Mouse (Mus musculus) CH12.LX (cell line): ENCODE measurements around the gene Glrx2. TPM values are rescaled to one million over a fixed set of nuclear protein-coding genes. Genes with fewer than 3 reads are reported as not detected.

ENCODE experiments used
- DNase-seq: peaks from one replicate; pipeline ENCODE4 v3.0.0-alpha.2; 2013; ENCODE audit errors: extremely low read depth
- H3K27ac ChIP-seq: 2 replicates; pipeline ENCODE4 v1.5.1; 2012; ENCODE audit warnings: low read depth, mild to moderate bottlenecking, control low read depth, moderate library complexity; ENCODE audit not compliant: insufficient read depth
- H3K27me3 ChIP-seq: replicated peaks from 2 replicates; pipeline ENCODE3; 2012; ENCODE audit warnings: inconsistent platforms
- H3K36me3 ChIP-seq, 2 experiments: replicated peaks in 1 of 2; 2 replicates each; pipeline versions ENCODE3 to v1.6.1; 2012; ENCODE audit warnings: inconsistent platforms in 1 of 2, low read length in 1 of 2, mild to moderate bottlenecking in 1 of 2, mixed read lengths in 1 of 2, moderate library complexity in 1 of 2; ENCODE audit not compliant: control insufficient read depth in 1 of 2, insufficient read depth in 1 of 2
- H3K4me1 ChIP-seq, 2 experiments: 2 replicates each; pipeline ENCODE4 v1.6.1; 2012; ENCODE audit warnings: inconsistent platforms in 1 of 2, moderate library complexity in 1 of 2; ENCODE audit not compliant: insufficient read depth in 2 of 2, control insufficient read depth in 1 of 2
- H3K4me2 ChIP-seq: 2 replicates; pipeline ENCODE4 v1.6.1; 2012; ENCODE audit warnings: low read depth, mild to moderate bottlenecking, control low read depth; ENCODE audit not compliant: poor library complexity, insufficient read depth, severe bottlenecking
- H3K4me3 ChIP-seq, 3 experiments: fragments of 150-350 bp in 1 of 3; sonication (generic) in 1 of 3; replicated peaks in 1 of 3; 2 replicates each; pipeline versions ENCODE3 to v1.5.1; 2011 to 2012; ENCODE audit warnings: low read depth in 2 of 3, low read length in 2 of 3, mild to moderate bottlenecking in 2 of 3, moderate library complexity in 2 of 3, control low read depth in 1 of 3, improper control_type of control experiment in 1 of 3, inconsistent platforms in 1 of 3, mixed read lengths in 1 of 3; ENCODE audit not compliant: poor library complexity in 1 of 3
- H3K79me2 ChIP-seq: replicated peaks from 2 replicates; pipeline ENCODE4 v1.6.1; 2012; ENCODE audit warnings: mild to moderate bottlenecking, moderate library complexity; ENCODE audit not compliant: control insufficient read depth, poor library complexity, insufficient read depth, severe bottlenecking; ENCODE audit errors: extremely low read depth
- H3K9ac ChIP-seq: 2 replicates; pipeline ENCODE4 v1.6.1; 2012; ENCODE audit warnings: low read depth, mild to moderate bottlenecking, control low read depth, moderate library complexity; ENCODE audit not compliant: insufficient read depth
- H3K9me3 ChIP-seq: replicated peaks from 2 replicates; pipeline ENCODE3; 2012; ENCODE audit warnings: low read length, inconsistent platforms, mixed read lengths
- BHLHE40 ChIP-seq: IDR thresholded peaks from 2 replicates; pipeline ENCODE4 v1.6.1; 2011; ENCODE audit warnings: mild to moderate bottlenecking, low read depth, low read length, improper control_type of control experiment
- CHD2 ChIP-seq: IDR thresholded peaks from 2 replicates; pipeline ENCODE4 v1.6.1; 2011; ENCODE audit warnings: low read length, improper control_type of control experiment
- E2F4 ChIP-seq: IDR thresholded peaks from 2 replicates; pipeline ENCODE4 v1.6.1; 2011; ENCODE audit warnings: low read depth, low read length, improper control_type of control experiment; ENCODE audit not compliant: insufficient replicate concordance
- ELF1 ChIP-seq: IDR thresholded peaks from 2 replicates; pipeline ENCODE4 v1.6.1; 2014; ENCODE audit warnings: low read depth, mild to moderate bottlenecking, inconsistent platforms, low read length, improper control_type of control experiment
- EP300 ChIP-seq: IDR thresholded peaks from 2 replicates; pipeline ENCODE4 v1.6.1; 2011; ENCODE audit warnings: low read length, improper control_type of control experiment
- ETS1 ChIP-seq: conservative IDR thresholded peaks from 2 replicates; pipeline ENCODE4 v1.6.1; 2012; ENCODE audit warnings: low read depth, mild to moderate bottlenecking, inconsistent platforms, low read length, improper control_type of control experiment, moderate library complexity
- IRF4 ChIP-seq: IDR thresholded peaks from 2 replicates; pipeline ENCODE4 v1.6.1; 2014; ENCODE audit warnings: low read depth, mild to moderate bottlenecking, inconsistent platforms, low read length, improper control_type of control experiment
- JUND ChIP-seq: conservative IDR thresholded peaks from 2 replicates; pipeline ENCODE4 v1.6.1; 2011; ENCODE audit warnings: low read depth, low read length, improper control_type of control experiment
- MAFK ChIP-seq: IDR thresholded peaks from 2 replicates; pipeline ENCODE4 v1.6.1; 2011; ENCODE audit warnings: low read length, improper control_type of control experiment; ENCODE audit not compliant: insufficient replicate concordance
- MXI1 ChIP-seq: IDR thresholded peaks from 2 replicates; pipeline ENCODE4 v1.6.1; 2011; ENCODE audit warnings: mild to moderate bottlenecking, low read depth, low read length, improper control_type of control experiment
- MYC ChIP-seq: IDR thresholded peaks from 2 replicates; pipeline ENCODE4 v1.6.1; 2011; ENCODE audit warnings: low read depth, mild to moderate bottlenecking, improper control_type of control experiment, low read length
- NELFE ChIP-seq: IDR thresholded peaks from 2 replicates; pipeline ENCODE4 v1.6.1; 2011; ENCODE audit warnings: low read depth, low read length, improper control_type of control experiment
- PAX5 ChIP-seq: IDR thresholded peaks from 2 replicates; pipeline ENCODE4 v1.6.1; 2012; ENCODE audit warnings: low read length, inconsistent platforms, mixed read lengths
- SIN3A ChIP-seq: IDR thresholded peaks from 2 replicates; pipeline ENCODE4 v1.6.1; 2012; ENCODE audit warnings: low read length, improper control_type of control experiment, inconsistent platforms
- TBP ChIP-seq: conservative IDR thresholded peaks from 2 replicates; pipeline ENCODE4 v1.6.1; 2011; ENCODE audit warnings: low read depth, low read length, improper control_type of control experiment
- TCF12 ChIP-seq: IDR thresholded peaks from 2 replicates; pipeline ENCODE4 v1.6.1; 2014; ENCODE audit warnings: low read depth, mild to moderate bottlenecking, inconsistent platforms, low read length, improper control_type of control experiment
- USF2 ChIP-seq: conservative IDR thresholded peaks from 2 replicates; pipeline ENCODE4 v1.6.1; 2011; ENCODE audit warnings: low read depth, low read length, improper control_type of control experiment
- ZKSCAN1 ChIP-seq: IDR thresholded peaks from 2 replicates; pipeline ENCODE4 v1.6.1; 2012; ENCODE audit warnings: low read depth, inconsistent platforms, low read length, improper control_type of control experiment, borderline replicate concordance
- ZMIZ1 ChIP-seq: IDR thresholded peaks from 2 replicates; pipeline ENCODE4 v1.6.1; 2012; ENCODE audit warnings: low read depth, mild to moderate bottlenecking, inconsistent platforms, low read length, improper control_type of control experiment
- ZNF384 ChIP-seq: IDR thresholded peaks from 2 replicates; pipeline ENCODE4 v1.6.1; 2012; ENCODE audit warnings: low read depth, low read length, improper control_type of control experiment, inconsistent platforms
- dilution Hi-C: fragments of 300-500 bp; cut with MboI; formaldehyde crosslinking; loops from 2 replicates; pipeline ENCODE4 v1.14.3; 2020; ENCODE audit warnings: low sequenced_read_pairs; ENCODE audit not compliant: extremely low pct_unique_long_range_greater_than_20kb, extremely low pct_ligation_motif_present
- in situ Hi-C: fragments of 300-500 bp; cut with MboI; formaldehyde crosslinking; loops from 3 replicates; pipeline ENCODE4 v1.14.3; 2019; ENCODE audit warnings: low sequenced_read_pairs, low pct_ligation_motif_present, low pct_unique_long_range_greater_than_20kb, mixed read lengths
- polyA plus RNA-seq: library from polyadenylated mRNA; unstranded; fragments of >175 nt; gene quantifications from 2 replicates; pipeline ENCODE4 v1.2.1, GENCODE M21; 2012; ENCODE audit warnings: low read depth; ENCODE audit not compliant: insufficient read length
- total RNA-seq, 2 experiments: library from RNA; depleted of rRNA; stranded (reverse); fragments of 300-350 nt in 1 of 2; fragments of >200 nt in 1 of 2; gene quantifications; 2 replicates each; pipeline ENCODE4 v1.2.3; 2012 to 2014

The Glrx2 gene
- total and polyA plus RNA-seq, 3 experiments = 28.0 to 51.4 (median 32.9) TPM

- H3K27me3 ChIP-seq = peaks cover 22% of the 10 kb centered on the region
- no peak overlapping the region for H3K9ac ChIP-seq
- peaks cover 6% of the 10 kb centered on the region for H3K79me2 ChIP-seq
- H3K27ac ChIP-seq = no peak overlapping the region
- no peak for DNase-seq
- no peak overlapping the region for H3K4me2 ChIP-seq
- H3K4me3 ChIP-seq = no peak overlapping the region
- in situ Hi-C loops (no loop called here), dilution Hi-C loops (no loop called here)
- H3K4me1 ChIP-seq = peaks cover 0 to 4% of the 10 kb centered on the region in 2 experiments; a peak in 1 of 4 replicates
- no peaks in the 10 kb centered on the region for H3K36me3 ChIP-seq
- H3K9me3 ChIP-seq = no peaks in the 10 kb centered on the region
- TF ChIP-seq TBP = no peak
- TF ChIP-seq ZMIZ1 = no peak
- no peak for TF ChIP-seq EP300
- TF ChIP-seq USF2 = no peak
- no peak for TF ChIP-seq ETS1
- no peak for TF ChIP-seq E2F4
- no peak for TF ChIP-seq IRF4
These were observed 9.1 kb upstream of the Glrx2 start for GRCm38 (mm10) chr1:143707006-143707405.

- H3K27ac ChIP-seq = no peak overlapping the region
- no peak overlapping the region; the same call in 1 of the 2 replicates for H3K9ac ChIP-seq
- H3K4me3 ChIP-seq = no peak overlapping the region
- dilution Hi-C loops (no loop called here), in situ Hi-C loops (no loop called here)
- H3K79me2 ChIP-seq = no peaks in the 10 kb centered on the region
- H3K36me3 ChIP-seq = no peaks in the 10 kb centered on the region
- H3K27me3 ChIP-seq = peaks cover 19% of the 10 kb centered on the region
- H3K4me2 ChIP-seq = peak overlapping the region; percentile 46; the same call in 1 of the 2 replicates
- peaks cover 0 to 4% of the 10 kb centered on the region in 2 experiments; a peak in 1 of 4 replicates for H3K4me1 ChIP-seq
- no peak for DNase-seq
- no peaks in the 10 kb centered on the region for H3K9me3 ChIP-seq
- TF ChIP-seq MXI1 (no peak), PAX5 (no peak), ZKSCAN1 (no peak), MYC (no peak), ZMIZ1 (no peak), JUND (no peak), TCF12 (no peak)
These were observed 7.8 kb upstream of the Glrx2 start for GRCm38 (mm10) chr1:143708361-143708760.

GRCm38 (mm10) chr1:143709966-143710626 is 6.0 kb upstream of the Glrx2 start:
- Histone ChIP-seq H3K4me2 (no peak overlapping the region), H3K36me3 (no peaks in the 10 kb centered on the region), H3K9me3 (no peaks in the 10 kb centered on the region), H3K27ac (no peak overlapping the region), H3K27me3 (peaks cover 13% of the 10 kb centered on the region), H3K79me2 (no peaks in the 10 kb centered on the region), H3K4me3 (no peak overlapping the region), H3K9ac (no peak overlapping the region), H3K4me1 (peaks cover 0 to 4% of the 10 kb centered on the region in 2 experiments; a peak in 1 of 4 replicates)
- dilution Hi-C loops = no loop called here
- in situ Hi-C loops = no loop called here
- no peak for DNase-seq
- no peak for TF ChIP-seq CHD2
- no peak for TF ChIP-seq IRF4
- TF ChIP-seq EP300 = no peak
- TF ChIP-seq MAFK = no peak
- no peak for TF ChIP-seq BHLHE40
- no peak for TF ChIP-seq USF2
- TF ChIP-seq ELF1 = no peak
- TF ChIP-seq SIN3A = no peak
- TF ChIP-seq MXI1 = no peak
- TF ChIP-seq ETS1 = no peak
- TF ChIP-seq ZNF384 = no peak
- no peak for TF ChIP-seq NELFE
- no peak for TF ChIP-seq TBP
